Mouse (Mus musculus): ENCODE data around the gene Nbea. TPM values are rescaled to one million over a fixed set of nuclear protein-coding genes. Genes with fewer than 3 reads are reported as not detected.

Gene Nbea
- total RNA-seq (2021) = 100 to 1,000 TPM; 194 to 214 TPM
- long read RNA-seq, experiment 1, partial matches to known transcripts = 12 of 15 reads
- long read RNA-seq, experiment 1, other reads (novel, unspliced or antisense) = 3 of 15 reads
- long read RNA-seq, experiment 2, partial matches to known transcripts = 12 of 24 reads
- long read RNA-seq, experiment 2, other reads (novel, unspliced or antisense) = 12 of 24 reads

- peak; percentile 88 to 89 for DNase-seq (ENCODE audit: low spot score in 2 of 2)
These were observed at the start of gene Nbea for GRCm38 (mm10) chr3:56183159-56184133. Gene Nbea (minus strand): TSS chr3:56183701.

- DNase-seq (ENCODE audit: low spot score in 2 of 2) = no peak
These were observed 45.8 kb upstream of the Nbea start for GRCm38 (mm10) chr3:56229283-56229682.

- no peak for DNase-seq (ENCODE audit: low spot score in 2 of 2)
These were observed 32.5 kb upstream of the Nbea start for GRCm38 (mm10) chr3:56215989-56216388.

DNA sequence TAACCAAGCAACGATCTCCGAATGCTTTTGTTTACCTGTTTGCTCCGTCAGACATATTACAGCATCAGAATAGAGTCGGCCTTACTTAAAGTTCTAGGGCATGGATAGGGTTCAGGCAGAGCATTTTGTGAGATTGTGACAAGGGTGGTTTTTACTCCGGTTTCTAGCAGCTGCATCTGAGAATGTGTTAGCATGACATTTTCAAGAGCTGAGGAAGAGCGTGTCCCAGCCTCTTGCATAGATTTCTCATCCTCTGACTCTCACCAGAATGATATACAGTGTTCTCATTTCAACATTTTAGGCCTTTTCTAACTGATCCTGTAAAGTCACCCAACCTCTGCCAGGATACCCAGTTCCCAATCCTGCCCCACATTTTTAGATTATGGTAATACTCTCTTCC is 20.5 kb upstream of the Nbea start:
- DNase-seq (ENCODE audit: low spot score in 2 of 2) = no peak

GRCm38 (mm10) chr3:56188238-56188637 is 4.7 kb upstream of the Nbea start:
- DNase-seq (ENCODE audit: low spot score in 2 of 2) = no peak

GRCm38 (mm10) chr3:56187131-56187779 is 3.8 kb upstream of the Nbea start:
- no peak for DNase-seq (ENCODE audit: low spot score in 2 of 2)

GRCm38 (mm10) chr3:56182371-56183158 is 936 bp downstream of the Nbea start:
- peak; percentile 20 to 40 for DNase-seq (ENCODE audit: low spot score in 2 of 2)

- DNase-seq (ENCODE audit: low spot score in 2 of 2) = no peak
These were observed 1.5 kb downstream of the Nbea start for GRCm38 (mm10) chr3:56181991-56182370.

GRCm38 (mm10) chr3:56181025-56181424 is 2.5 kb downstream of the Nbea start:
- DNase-seq (ENCODE audit: low spot score in 2 of 2) = peak in 1 of 2 experiments; percentile 41

DNA sequence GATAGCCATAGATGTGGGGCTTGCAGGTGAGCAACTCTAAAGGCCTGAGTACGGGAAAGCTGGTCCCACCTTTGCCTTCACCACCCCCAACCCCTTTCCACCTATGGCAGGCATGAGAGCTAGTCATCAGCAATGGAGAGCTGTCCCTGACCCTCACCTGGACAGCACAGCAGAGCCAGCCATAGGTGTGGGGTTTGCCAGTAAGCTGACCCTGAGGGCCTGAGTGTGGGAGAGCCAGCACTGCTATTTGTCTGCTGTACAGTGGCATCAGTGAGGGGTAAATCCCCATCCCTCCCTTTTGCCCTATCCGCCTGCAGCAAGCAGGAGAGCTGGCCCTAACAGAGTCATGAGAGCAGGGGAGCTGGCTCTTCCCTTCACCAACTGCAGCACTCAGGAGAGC is 25.6 kb downstream of the Nbea start:
- DNase-seq (ENCODE audit: low spot score in 2 of 2) = no peak

DNA sequence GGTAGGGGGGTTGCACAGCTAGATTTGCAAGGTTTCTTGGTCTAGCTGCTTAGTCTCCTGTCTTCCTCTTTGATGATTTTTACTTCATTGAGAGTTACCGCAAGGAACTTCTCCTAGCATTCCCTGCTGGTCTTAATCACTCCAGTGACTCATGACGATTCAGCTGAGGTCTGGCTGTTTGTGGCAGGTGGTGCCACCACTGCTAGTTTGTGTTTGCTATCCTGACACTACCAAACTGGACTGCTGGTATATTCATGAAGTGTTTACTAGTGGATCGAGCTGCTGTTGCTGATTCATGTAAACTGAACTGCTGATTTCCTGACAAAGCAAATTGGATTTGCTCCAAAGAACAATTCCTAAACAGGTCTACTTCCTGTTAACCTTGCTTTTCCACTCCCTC is 56.8 kb downstream of the Nbea start:
- no peak for DNase-seq (ENCODE audit: low spot score in 2 of 2)

DNA sequence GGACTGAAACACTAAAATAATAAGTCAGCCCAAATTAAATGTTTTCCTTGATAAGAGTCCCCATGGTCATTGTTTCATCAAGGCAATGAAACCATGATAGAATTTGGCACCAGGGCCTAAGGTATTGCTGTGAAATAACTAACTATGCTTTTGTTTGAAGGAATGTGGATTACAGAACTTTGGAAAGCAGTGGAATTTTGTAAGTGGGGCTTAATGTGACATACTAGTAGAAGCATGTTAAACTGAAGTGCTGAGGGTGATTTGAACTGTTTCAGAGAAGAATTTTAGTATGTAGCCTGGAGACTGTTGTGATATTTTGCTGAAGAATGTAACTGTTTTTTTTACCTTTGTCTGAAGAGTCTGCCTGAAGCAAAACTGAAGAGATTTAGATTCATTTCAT is 66.9 kb downstream of the Nbea start:
- no peak for DNase-seq (ENCODE audit: low spot score in 2 of 2)

GRCm38 (mm10) chr3:56108101-56108500 is 75.4 kb downstream of the Nbea start:
- DNase-seq (ENCODE audit: low spot score in 2 of 2) = no peak

GRCm38 (mm10) chr3:56097105-56097504 is 86.4 kb downstream of the Nbea start:
- no peak for DNase-seq (ENCODE audit: low spot score in 2 of 2)

DNA sequence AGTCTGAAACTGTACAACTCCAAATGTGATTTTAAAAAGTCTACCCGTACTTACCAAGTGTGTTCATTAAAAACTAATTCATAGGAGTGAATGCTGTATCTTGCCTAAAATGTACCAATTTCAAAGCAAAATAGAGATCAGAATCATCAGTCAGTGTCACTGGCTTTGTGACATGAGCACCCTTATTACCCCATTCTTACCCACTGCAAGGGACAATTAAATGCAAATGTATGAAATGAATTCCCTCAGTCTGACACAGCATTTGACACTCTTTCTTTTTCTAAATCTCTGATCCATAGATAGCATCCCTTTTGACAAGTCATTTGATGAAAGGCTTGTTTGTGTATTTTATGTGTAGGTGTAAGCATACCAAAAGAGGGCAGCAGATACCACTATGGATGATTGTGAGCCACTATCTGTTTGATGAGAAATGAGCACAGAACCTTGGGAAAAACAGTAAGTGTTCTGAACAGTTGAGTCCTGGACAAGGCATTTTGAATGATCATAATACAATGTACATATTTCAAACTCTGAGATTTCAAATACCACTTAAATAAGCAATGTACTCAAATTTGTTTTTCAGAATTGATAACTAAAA is 104.4 kb downstream of the Nbea start:
- DNase-seq (ENCODE audit: low spot score in 2 of 2) = peak in 1 of 2 experiments; percentile 49

DNA sequence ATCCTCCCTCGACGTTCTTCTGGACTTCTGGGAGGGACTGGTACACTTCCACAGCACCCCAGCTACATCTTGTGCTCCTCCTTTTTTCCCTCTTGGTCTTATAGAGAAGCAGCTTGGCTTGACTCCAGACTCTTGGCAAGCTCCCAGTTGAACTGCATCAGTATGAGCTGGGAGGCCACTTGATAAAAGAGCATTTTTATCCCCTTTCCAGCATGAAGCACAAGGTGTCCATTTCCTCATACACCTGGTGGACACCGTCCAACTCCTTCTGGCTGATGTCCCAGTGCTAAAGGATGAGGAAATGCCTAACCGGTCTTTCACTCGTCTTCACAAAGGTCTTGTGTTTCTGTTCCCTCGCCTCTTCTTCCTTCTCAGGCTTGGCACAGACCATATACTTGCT is 115.7 kb downstream of the Nbea start:
- no peak for DNase-seq (ENCODE audit: low spot score in 2 of 2)

DNA sequence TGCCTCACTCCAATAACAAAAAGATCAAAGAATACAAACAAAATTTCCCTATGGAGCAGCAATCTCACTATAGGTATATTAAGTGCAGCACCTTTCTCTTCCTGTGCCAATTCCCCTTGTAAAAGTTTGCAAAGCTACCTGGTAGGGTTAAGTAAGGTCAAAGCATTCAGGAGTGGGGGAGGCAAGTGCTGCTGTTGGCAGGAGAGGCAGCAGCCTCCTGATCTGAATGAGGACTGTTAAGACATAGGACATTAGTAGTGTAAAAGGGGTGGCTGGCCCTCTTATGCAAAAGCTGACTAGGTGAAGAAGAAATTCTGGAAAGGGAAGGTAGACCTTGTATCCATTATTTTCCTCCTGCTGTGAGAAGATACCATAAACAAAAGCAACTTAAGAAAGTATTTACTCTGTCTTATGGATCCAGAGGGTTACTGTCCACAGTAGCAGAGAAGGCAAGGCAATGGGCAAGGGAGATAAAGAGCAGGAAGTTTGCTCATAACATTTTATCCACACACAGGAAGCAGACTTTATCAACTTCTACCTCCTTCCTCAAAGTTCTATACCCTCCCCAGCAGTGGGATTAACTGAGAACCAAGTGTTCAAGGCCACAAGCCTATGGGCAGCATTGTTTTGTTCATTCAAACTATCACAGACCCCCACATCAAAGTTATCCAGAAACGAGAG is 117.0 kb downstream of the Nbea start:
- DNase-seq (ENCODE audit: low spot score in 2 of 2) = no peak

DNA sequence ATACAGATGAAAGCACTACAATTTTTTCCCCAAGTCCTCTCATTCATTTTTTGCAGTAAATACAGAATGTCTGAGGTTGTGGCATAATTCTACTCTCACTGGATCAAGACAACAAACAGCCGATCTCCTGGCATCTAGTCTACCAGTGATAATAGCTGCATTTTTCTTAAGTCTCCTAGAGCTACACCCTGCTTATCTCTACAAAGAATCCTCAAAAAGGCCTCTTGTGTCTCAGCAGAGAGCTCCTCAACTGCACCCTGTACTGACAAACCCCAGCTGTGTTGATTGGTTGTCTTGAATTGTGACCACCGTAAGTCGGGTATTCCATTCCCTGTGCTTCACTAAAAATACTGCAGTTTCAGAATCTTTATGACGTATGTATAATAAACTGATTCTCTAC is 118.3 kb downstream of the Nbea start:
- no peak for DNase-seq (ENCODE audit: low spot score in 2 of 2)

- DNase-seq (ENCODE audit: low spot score in 2 of 2) = no peak
These were observed 137.7 kb downstream of the Nbea start for GRCm38 (mm10) chr3:56045659-56046336.

DNA sequence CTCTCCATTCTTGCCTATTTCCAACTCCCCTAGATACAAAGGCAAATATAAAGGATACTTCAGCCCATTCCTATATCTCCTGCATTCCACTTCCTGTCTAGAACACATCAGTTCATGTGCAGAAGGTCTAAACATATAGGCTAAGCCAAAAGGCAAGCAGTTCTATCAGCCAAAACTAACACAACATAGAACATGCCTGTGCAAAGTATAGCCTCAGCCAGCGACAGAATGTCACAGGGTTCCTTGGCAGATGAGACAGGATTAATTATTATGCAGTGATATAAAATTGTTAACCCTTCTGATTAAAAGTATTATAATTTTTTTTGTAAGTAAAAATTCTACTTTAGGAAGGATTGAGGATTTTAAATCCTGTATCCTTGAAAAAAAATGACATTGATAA is 140.4 kb downstream of the Nbea start:
- no peak for DNase-seq (ENCODE audit: low spot score in 2 of 2)

All from layer of hippocampus, postnatal 14 days (tissue).